Mouse (Mus musculus): ENCODE measurements at regions not wholly inside any gene's neighbourhood (a gene's known extent, or its start where the extent isn't known, plus 50 kb on each side); places are given as distances from the start of the nearest gene placed in this dataset.
A peak's percentile ranks its signal among the peaks of the same experiment; 100 is the strongest.

- no peak for DNase-seq (ENCODE audit: extremely low spot score in 1 of 2, low spot score in 1 of 2)
Measured at GRCm38 (mm10) chr12:27648602-27649001, 306.2 kb upstream of the Sox11 start.

GRCm38 (mm10) chr12:27646497-27647307 is 304.3 kb upstream of the Sox11 start:
- peak in 1 of 2 experiments; percentile 28 for DNase-seq (ENCODE audit: extremely low spot score in 1 of 2, low spot score in 1 of 2)

GRCm38 (mm10) chr12:27619616-27620015 is 277.2 kb upstream of the Sox11 start:
- DNase-seq (ENCODE audit: extremely low spot score in 1 of 2, low spot score in 1 of 2): no peak

GRCm38 (mm10) chr12:27604061-27604679 is 261.8 kb upstream of the Sox11 start:
- DNase-seq (ENCODE audit: extremely low spot score in 1 of 2, low spot score in 1 of 2): peak in 1 of 2 experiments; percentile 7

GRCm38 (mm10) chr12:27599149-27599548 is 256.8 kb upstream of the Sox11 start:
- peak; percentile 10 to 82 for DNase-seq (ENCODE audit: extremely low spot score in 1 of 2, low spot score in 1 of 2)

- no peak for DNase-seq (ENCODE audit: extremely low spot score in 1 of 2, low spot score in 1 of 2)
Measured at GRCm38 (mm10) chr12:27597878-27598277, 255.5 kb upstream of the Sox11 start.

GRCm38 (mm10) chr12:27597322-27597721 is 254.9 kb upstream of the Sox11 start:
- no peak for DNase-seq (ENCODE audit: extremely low spot score in 1 of 2, low spot score in 1 of 2)

- no peak for DNase-seq (ENCODE audit: extremely low spot score in 1 of 2, low spot score in 1 of 2)
Measured at GRCm38 (mm10) chr12:27595576-27595975, 253.2 kb upstream of the Sox11 start.

GRCm38 (mm10) chr12:27593436-27593835 is 251.1 kb upstream of the Sox11 start:
- no peak for DNase-seq (ENCODE audit: extremely low spot score in 1 of 2, low spot score in 1 of 2)

- DNase-seq (ENCODE audit: extremely low spot score in 1 of 2, low spot score in 1 of 2): no peak
Measured at GRCm38 (mm10) chr12:27576109-27576700, 233.8 kb upstream of the Sox11 start.

GRCm38 (mm10) chr12:27575629-27576028 is 233.3 kb upstream of the Sox11 start:
- DNase-seq (ENCODE audit: extremely low spot score in 1 of 2, low spot score in 1 of 2): no peak

- DNase-seq (ENCODE audit: extremely low spot score in 1 of 2, low spot score in 1 of 2): no peak
Measured at GRCm38 (mm10) chr12:27567250-27567649, 224.9 kb upstream of the Sox11 start.

- no peak for DNase-seq (ENCODE audit: extremely low spot score in 1 of 2, low spot score in 1 of 2)
Measured at GRCm38 (mm10) chr12:27565965-27566507, 223.7 kb upstream of the Sox11 start.

- no peak for DNase-seq (ENCODE audit: extremely low spot score in 1 of 2, low spot score in 1 of 2)
Measured at GRCm38 (mm10) chr12:27564641-27565306, 222.4 kb upstream of the Sox11 start.

GRCm38 (mm10) chr12:27563900-27564299 is 221.5 kb upstream of the Sox11 start:
- DNase-seq (ENCODE audit: extremely low spot score in 1 of 2, low spot score in 1 of 2): no peak

- DNase-seq (ENCODE audit: extremely low spot score in 1 of 2, low spot score in 1 of 2): no peak
Measured at GRCm38 (mm10) chr12:27552809-27553208, 210.4 kb upstream of the Sox11 start.

- no peak for DNase-seq (ENCODE audit: extremely low spot score in 1 of 2, low spot score in 1 of 2)
Measured at GRCm38 (mm10) chr12:27538210-27538609, 195.8 kb upstream of the Sox11 start.

- no peak for DNase-seq (ENCODE audit: extremely low spot score in 1 of 2, low spot score in 1 of 2)
Measured at GRCm38 (mm10) chr12:27537507-27537906, 195.1 kb upstream of the Sox11 start.

- DNase-seq (ENCODE audit: extremely low spot score in 1 of 2, low spot score in 1 of 2): peak in 1 of 2 experiments; percentile 31
Measured at GRCm38 (mm10) chr12:27537017-27537416, 194.6 kb upstream of the Sox11 start.

GRCm38 (mm10) chr12:27525604-27526003 is 183.2 kb upstream of the Sox11 start:
- no peak for DNase-seq (ENCODE audit: extremely low spot score in 1 of 2, low spot score in 1 of 2)

- no peak for DNase-seq (ENCODE audit: extremely low spot score in 1 of 2, low spot score in 1 of 2)
Measured at GRCm38 (mm10) chr12:27513253-27513652, 170.9 kb upstream of the Sox11 start.
